Mouse (Mus musculus): ENCODE data around the gene Dnase1l3. TPM values are rescaled to one million over a fixed set of nuclear protein-coding genes. Genes with fewer than 3 reads are reported as not detected.

The Dnase1l3 gene
- polyA plus RNA-seq, 1 experiment from 2014 or later = 0.08 TPM

DNA sequence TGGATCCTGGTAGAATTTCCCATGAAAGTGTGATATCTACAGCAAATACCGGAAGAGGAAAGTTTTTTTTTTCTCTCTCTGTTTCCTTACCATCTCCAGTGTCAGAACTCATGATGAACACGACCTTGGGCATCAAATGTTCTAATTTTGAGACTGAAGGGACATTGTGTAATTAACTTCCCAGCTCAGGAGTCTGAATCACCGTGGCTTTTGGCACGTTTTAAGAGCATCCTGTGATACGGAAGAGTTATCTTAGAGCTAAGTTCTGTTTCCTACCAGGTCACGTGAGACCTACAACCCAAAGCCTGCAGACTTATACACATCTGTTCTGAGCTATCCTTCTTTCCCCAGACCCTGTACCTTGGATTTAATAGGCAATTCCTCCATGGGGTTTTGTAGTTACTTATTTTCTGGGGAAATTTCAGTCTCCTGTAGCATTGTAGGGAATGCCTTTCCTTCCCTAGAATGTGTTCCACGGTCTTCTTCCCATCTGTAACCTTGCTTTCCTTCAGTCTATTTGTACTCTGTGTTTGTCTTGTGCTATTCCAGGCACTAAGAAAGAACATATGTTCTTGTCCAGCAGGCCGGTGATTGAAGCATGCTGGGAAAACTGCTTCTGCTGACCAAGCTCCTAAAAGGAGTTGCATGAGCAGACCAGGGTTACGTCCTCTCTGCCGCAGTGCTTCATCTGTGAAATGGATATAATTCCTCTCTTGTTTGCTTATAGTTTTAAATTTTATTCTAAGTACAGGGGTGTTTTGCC, 32.6 kb upstream of the Dnase1l3 start:
- Histone ChIP-seq H3K4me3 (ENCODE audit: control insufficient read depth in 1 of 2, insufficient read depth in 1 of 2, low read depth in 1 of 2, low read length in 2 of 2) (no peak overlapping the region), H3K4me1 (ENCODE audit: control insufficient read depth in 2 of 2, insufficient read depth in 2 of 2, low read length in 2 of 2) (peaks cover 10 to 14% of the 10 kb centered on the region in 2 experiments), H3K4me2 (ENCODE audit: low read length) (no peak overlapping the region), H3K27ac (replicated peaks in 1 of 2; ENCODE audit: control insufficient read depth in 1 of 2, insufficient read depth in 1 of 2, low read depth in 2 of 2, low read length in 2 of 2) (no peak overlapping the region), H3K9me3 (ENCODE audit: control insufficient read depth, low read length) (peaks cover 2% of the 10 kb centered on the region; the same call in 1 of the 2 replicates), H3K36me3 (ENCODE audit: control insufficient read depth, insufficient read depth, low read length) (no peaks in the 10 kb centered on the region), H3K9ac (ENCODE audit: low read length) (no peak overlapping the region), H3K27me3 (ENCODE audit: control insufficient read depth, insufficient read depth, low read length) (no peaks in the 10 kb centered on the region)
- no peak for ATAC-seq (ENCODE audit: insufficient number of reproducible peaks, insufficient read depth, low FRiP score, low read depth)
- WGBS = 73% methylated on average over 10 of the region's 10 CpGs

DNA sequence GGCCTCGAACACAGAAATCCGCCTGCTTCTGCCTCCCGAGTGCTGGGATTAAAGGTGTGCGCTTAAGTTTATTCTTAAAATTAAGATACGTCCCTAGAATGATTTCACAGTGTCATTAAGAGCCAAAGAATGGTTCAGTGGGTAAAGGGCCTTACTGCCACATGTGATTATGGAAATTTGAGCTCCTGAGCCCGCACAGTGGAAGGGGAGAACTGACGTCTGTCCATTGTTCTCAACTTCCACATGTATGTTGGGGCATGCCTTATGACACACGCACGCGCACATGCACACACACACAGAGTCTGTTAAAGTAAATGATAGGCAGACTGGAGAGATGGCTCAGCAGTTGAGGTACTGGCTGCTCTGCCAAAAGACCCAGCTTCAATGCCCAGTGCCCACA, 30.6 kb upstream of the Dnase1l3 start:
- H3K4me1 ChIP-seq (ENCODE audit: control insufficient read depth in 2 of 2, insufficient read depth in 2 of 2, low read length in 2 of 2) = peaks cover under 1 to 6% of the 10 kb centered on the region in 2 experiments
- H3K36me3 ChIP-seq (ENCODE audit: control insufficient read depth, insufficient read depth, low read length) = no peaks in the 10 kb centered on the region
- no peak overlapping the region for H3K4me3 ChIP-seq (ENCODE audit: control insufficient read depth in 1 of 2, insufficient read depth in 1 of 2, low read depth in 1 of 2, low read length in 2 of 2)
- no peak overlapping the region for H3K4me2 ChIP-seq (ENCODE audit: low read length)
- no peak for ATAC-seq (ENCODE audit: insufficient number of reproducible peaks, insufficient read depth, low FRiP score, low read depth)
- H3K9me3 ChIP-seq (ENCODE audit: control insufficient read depth, low read length) = peaks cover 2% of the 10 kb centered on the region; the same call in 1 of the 2 replicates
- H3K27ac ChIP-seq (replicated peaks in 1 of 2; ENCODE audit: control insufficient read depth in 1 of 2, insufficient read depth in 1 of 2, low read depth in 2 of 2, low read length in 2 of 2) = no peak overlapping the region
- H3K9ac ChIP-seq (ENCODE audit: low read length) = no peak overlapping the region
- WGBS = 89% methylated on average over 10 of the region's 10 CpGs
- H3K27me3 ChIP-seq (ENCODE audit: control insufficient read depth, insufficient read depth, low read length) = no peaks in the 10 kb centered on the region

GRCm38 (mm10) chr14:8024469-8024868, 30.1 kb upstream of the Dnase1l3 start:
- Histone ChIP-seq H3K4me1 (ENCODE audit: control insufficient read depth in 2 of 2, insufficient read depth in 2 of 2, low read length in 2 of 2) (peaks cover 0 to 6% of the 10 kb centered on the region in 2 experiments; a peak in 3 of 4 replicates), H3K4me2 (ENCODE audit: low read length) (no peak overlapping the region), H3K9me3 (ENCODE audit: control insufficient read depth, low read length) (no peaks in the 10 kb centered on the region), H3K4me3 (ENCODE audit: control insufficient read depth in 1 of 2, insufficient read depth in 1 of 2, low read depth in 1 of 2, low read length in 2 of 2) (no peak overlapping the region), H3K27ac (replicated peaks in 1 of 2; ENCODE audit: control insufficient read depth in 1 of 2, insufficient read depth in 1 of 2, low read depth in 2 of 2, low read length in 2 of 2) (no peak overlapping the region), H3K36me3 (ENCODE audit: control insufficient read depth, insufficient read depth, low read length) (no peaks in the 10 kb centered on the region), H3K9ac (ENCODE audit: low read length) (no peak overlapping the region), H3K27me3 (ENCODE audit: control insufficient read depth, insufficient read depth, low read length) (no peaks in the 10 kb centered on the region)
- ATAC-seq (ENCODE audit: insufficient number of reproducible peaks, insufficient read depth, low FRiP score, low read depth) = no peak
- 59% methylated on average over 6 of the region's 6 CpGs for WGBS

DNA sequence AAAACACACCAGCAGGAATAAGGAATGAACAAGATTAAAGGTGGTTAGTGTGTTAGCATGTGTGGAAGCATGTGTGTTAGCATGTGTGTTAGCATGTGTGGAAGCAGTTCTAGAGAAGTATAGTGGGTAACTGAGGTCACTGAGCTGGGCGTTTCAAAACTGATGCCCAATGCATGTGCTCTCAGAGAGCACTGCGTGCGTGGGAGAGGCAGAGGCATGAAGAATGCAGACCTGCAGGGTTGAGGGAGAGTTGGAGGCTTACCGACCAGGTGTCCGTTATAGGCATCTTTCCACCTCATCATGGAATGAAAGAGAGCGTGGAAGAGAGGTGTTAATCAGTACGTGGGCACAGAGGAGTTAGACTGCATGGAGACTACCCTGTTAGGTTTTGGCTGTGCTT, 26.2 kb upstream of the Dnase1l3 start:
- Histone ChIP-seq H3K9me3 (ENCODE audit: control insufficient read depth, low read length) (no peaks in the 10 kb centered on the region), H3K4me3 (ENCODE audit: control insufficient read depth in 1 of 2, insufficient read depth in 1 of 2, low read depth in 1 of 2, low read length in 2 of 2) (no peak overlapping the region), H3K27me3 (ENCODE audit: control insufficient read depth, insufficient read depth, low read length) (no peaks in the 10 kb centered on the region), H3K36me3 (ENCODE audit: control insufficient read depth, insufficient read depth, low read length) (no peaks in the 10 kb centered on the region), H3K4me2 (ENCODE audit: low read length) (no peak overlapping the region), H3K4me1 (ENCODE audit: control insufficient read depth in 2 of 2, insufficient read depth in 2 of 2, low read length in 2 of 2) (peaks cover 0 to 5% of the 10 kb centered on the region in 2 experiments; a peak in 3 of 4 replicates), H3K9ac (ENCODE audit: low read length) (no peak overlapping the region), H3K27ac (replicated peaks in 1 of 2; ENCODE audit: control insufficient read depth in 1 of 2, insufficient read depth in 1 of 2, low read depth in 2 of 2, low read length in 2 of 2) (no peak overlapping the region)
- no peak for ATAC-seq (ENCODE audit: insufficient number of reproducible peaks, insufficient read depth, low FRiP score, low read depth)
- WGBS = 83% methylated on average over 7 of the region's 7 CpGs

DNA sequence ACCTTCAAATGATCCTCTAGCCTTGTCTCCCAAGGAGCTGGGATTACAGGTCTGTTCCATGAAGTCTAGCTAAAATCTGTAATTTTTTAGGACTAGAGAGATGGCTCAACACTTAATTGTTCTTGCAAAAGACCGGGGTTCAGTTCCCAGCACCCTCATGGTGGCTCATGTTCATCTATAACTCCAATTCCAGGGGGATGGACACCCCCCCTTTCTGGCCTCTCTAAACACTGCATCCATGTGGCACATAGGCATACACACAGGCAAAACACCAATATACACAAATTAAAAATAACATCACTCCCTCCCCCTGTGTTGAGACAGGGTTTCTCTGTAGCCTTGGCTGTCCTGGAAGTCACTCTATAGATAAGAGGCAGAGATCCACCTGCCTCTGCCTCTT, 25.6 kb upstream of the Dnase1l3 start:
- Histone ChIP-seq H3K9ac (ENCODE audit: low read length) (no peak overlapping the region), H3K4me2 (ENCODE audit: low read length) (no peak overlapping the region), H3K27me3 (ENCODE audit: control insufficient read depth, insufficient read depth, low read length) (no peaks in the 10 kb centered on the region), H3K36me3 (ENCODE audit: control insufficient read depth, insufficient read depth, low read length) (no peaks in the 10 kb centered on the region), H3K9me3 (ENCODE audit: control insufficient read depth, low read length) (no peaks in the 10 kb centered on the region), H3K27ac (replicated peaks in 1 of 2; ENCODE audit: control insufficient read depth in 1 of 2, insufficient read depth in 1 of 2, low read depth in 2 of 2, low read length in 2 of 2) (no peak overlapping the region), H3K4me3 (ENCODE audit: control insufficient read depth in 1 of 2, insufficient read depth in 1 of 2, low read depth in 1 of 2, low read length in 2 of 2) (no peak overlapping the region), H3K4me1 (ENCODE audit: control insufficient read depth in 2 of 2, insufficient read depth in 2 of 2, low read length in 2 of 2) (peaks cover 0 to 5% of the 10 kb centered on the region in 2 experiments; a peak in 3 of 4 replicates)
- 87% methylated on average over 1 of the region's 1 CpGs for WGBS
- no peak for ATAC-seq (ENCODE audit: insufficient number of reproducible peaks, insufficient read depth, low FRiP score, low read depth)

GRCm38 (mm10) chr14:8016951-8017350, 22.6 kb upstream of the Dnase1l3 start:
- Histone ChIP-seq H3K27me3 (ENCODE audit: control insufficient read depth, insufficient read depth, low read length) (no peaks in the 10 kb centered on the region), H3K9me3 (ENCODE audit: control insufficient read depth, low read length) (no peaks in the 10 kb centered on the region), H3K4me2 (ENCODE audit: low read length) (no peak overlapping the region), H3K4me1 (ENCODE audit: control insufficient read depth in 2 of 2, insufficient read depth in 2 of 2, low read length in 2 of 2) (no peaks in the 10 kb centered on the region), H3K4me3 (ENCODE audit: control insufficient read depth in 1 of 2, insufficient read depth in 1 of 2, low read depth in 1 of 2, low read length in 2 of 2) (no peak overlapping the region), H3K36me3 (ENCODE audit: control insufficient read depth, insufficient read depth, low read length) (no peaks in the 10 kb centered on the region), H3K9ac (ENCODE audit: low read length) (no peak overlapping the region), H3K27ac (replicated peaks in 1 of 2; ENCODE audit: control insufficient read depth in 1 of 2, insufficient read depth in 1 of 2, low read depth in 2 of 2, low read length in 2 of 2) (no peak overlapping the region)
- no peak for ATAC-seq (ENCODE audit: insufficient number of reproducible peaks, insufficient read depth, low FRiP score, low read depth)
- WGBS = 75% methylated on average over 1 of the region's 1 CpGs

DNA sequence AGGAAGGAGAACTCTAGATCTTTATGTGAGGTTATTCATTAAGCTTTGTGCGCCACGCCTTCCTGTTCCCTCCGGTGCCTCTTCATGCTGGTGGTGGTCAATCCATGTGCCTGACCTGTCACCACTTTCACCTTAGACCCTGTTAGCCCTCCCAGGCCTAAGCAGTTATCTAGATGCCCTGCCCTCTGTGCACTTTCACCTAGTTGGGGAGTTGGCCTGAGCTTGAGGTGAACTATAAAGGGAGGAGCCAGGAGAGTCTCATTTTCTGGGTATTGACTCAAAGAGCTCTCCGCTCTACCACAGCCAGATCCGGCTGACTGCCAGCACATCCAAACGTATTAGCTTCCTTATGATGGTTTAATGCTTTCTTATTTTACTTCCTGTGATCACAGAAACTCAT, 21.9 kb upstream of the Dnase1l3 start:
- H3K27me3 ChIP-seq (ENCODE audit: control insufficient read depth, insufficient read depth, low read length) = no peaks in the 10 kb centered on the region
- H3K9ac ChIP-seq (ENCODE audit: low read length) = no peak overlapping the region
- WGBS = 82% methylated on average over 6 of the region's 6 CpGs
- H3K4me1 ChIP-seq (ENCODE audit: control insufficient read depth in 2 of 2, insufficient read depth in 2 of 2, low read length in 2 of 2) = no peaks in the 10 kb centered on the region
- H3K4me2 ChIP-seq (ENCODE audit: low read length) = no peak overlapping the region
- no peaks in the 10 kb centered on the region for H3K9me3 ChIP-seq (ENCODE audit: control insufficient read depth, low read length)
- no peak overlapping the region for H3K4me3 ChIP-seq (ENCODE audit: control insufficient read depth in 1 of 2, insufficient read depth in 1 of 2, low read depth in 1 of 2, low read length in 2 of 2)
- H3K36me3 ChIP-seq (ENCODE audit: control insufficient read depth, insufficient read depth, low read length) = no peaks in the 10 kb centered on the region
- no peak overlapping the region for H3K27ac ChIP-seq (replicated peaks in 1 of 2; ENCODE audit: control insufficient read depth in 1 of 2, insufficient read depth in 1 of 2, low read depth in 2 of 2, low read length in 2 of 2)
- ATAC-seq (ENCODE audit: insufficient number of reproducible peaks, insufficient read depth, low FRiP score, low read depth) = no peak

DNA sequence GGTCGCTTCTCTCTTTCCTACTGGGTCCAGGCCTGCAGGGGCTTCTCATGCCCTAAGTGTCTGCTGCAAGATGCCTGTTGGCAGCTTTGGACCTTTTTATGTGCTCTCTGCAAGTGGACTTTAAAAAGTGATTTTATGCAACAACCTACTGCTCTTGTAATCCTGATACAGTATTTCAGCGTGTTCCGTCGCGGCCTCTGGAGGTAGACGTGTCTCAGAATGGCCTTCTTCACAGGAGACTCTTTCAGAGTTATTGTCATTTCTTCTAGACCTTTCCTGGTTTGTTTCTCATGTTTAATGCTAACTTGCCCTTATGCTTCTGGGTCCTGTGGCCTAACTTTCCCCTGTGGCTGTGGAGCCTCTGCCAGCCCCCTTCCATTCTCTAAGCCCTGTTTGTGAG, 21.4 kb upstream of the Dnase1l3 start:
- Histone ChIP-seq H3K36me3 (ENCODE audit: control insufficient read depth, insufficient read depth, low read length) (no peaks in the 10 kb centered on the region), H3K9ac (ENCODE audit: low read length) (no peak overlapping the region), H3K27me3 (ENCODE audit: control insufficient read depth, insufficient read depth, low read length) (no peaks in the 10 kb centered on the region), H3K4me3 (ENCODE audit: control insufficient read depth in 1 of 2, insufficient read depth in 1 of 2, low read depth in 1 of 2, low read length in 2 of 2) (no peak overlapping the region), H3K9me3 (ENCODE audit: control insufficient read depth, low read length) (no peaks in the 10 kb centered on the region), H3K27ac (replicated peaks in 1 of 2; ENCODE audit: control insufficient read depth in 1 of 2, insufficient read depth in 1 of 2, low read depth in 2 of 2, low read length in 2 of 2) (no peak overlapping the region), H3K4me1 (ENCODE audit: control insufficient read depth in 2 of 2, insufficient read depth in 2 of 2, low read length in 2 of 2) (no peaks in the 10 kb centered on the region), H3K4me2 (ENCODE audit: low read length) (no peak overlapping the region)
- ATAC-seq (ENCODE audit: insufficient number of reproducible peaks, insufficient read depth, low FRiP score, low read depth) = no peak
- 95% methylated on average over 6 of the region's 6 CpGs for WGBS

All from heart, embryonic 14.5 days (tissue).